Mouse (Mus musculus): ENCODE data around the gene Wdfy4.

DNA sequence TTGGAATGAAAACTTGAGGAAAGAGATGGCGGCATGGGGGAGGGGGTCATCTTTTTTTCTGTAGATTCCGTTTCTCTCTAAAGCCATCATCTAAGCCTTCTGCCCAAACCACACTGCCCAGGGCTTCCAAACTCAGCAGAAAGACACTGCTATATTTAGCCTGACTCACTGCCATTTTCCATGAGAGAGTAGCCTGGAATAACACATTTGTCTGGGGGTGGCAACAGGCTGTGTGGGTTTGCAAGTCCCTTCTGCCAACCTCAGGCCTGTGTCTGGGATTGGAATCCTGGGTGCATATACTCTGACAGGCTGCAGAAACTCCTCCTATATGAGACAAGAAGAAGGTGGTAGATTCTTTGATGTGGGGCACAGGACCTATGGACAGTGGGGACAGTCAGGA is 237.8 kb downstream of the Wdfy4 start:
- TF ChIP-seq POLR2A (IDR thresholded peaks at IDR 0.05; ENCODE audit: insufficient read depth, low read length) (no peak), EP300 (IDR thresholded peaks at IDR 0.05; ENCODE audit: insufficient read depth, low read depth, low read length) (no peak), CTCF (IDR thresholded peaks at IDR 0.05; ENCODE audit: low read depth, low read length) (no peak)

Measured in ES-Bruce4 (cell line).